17 mouse cellular contexts compared by ENCODE assay signal in the genomic region with DNA sequence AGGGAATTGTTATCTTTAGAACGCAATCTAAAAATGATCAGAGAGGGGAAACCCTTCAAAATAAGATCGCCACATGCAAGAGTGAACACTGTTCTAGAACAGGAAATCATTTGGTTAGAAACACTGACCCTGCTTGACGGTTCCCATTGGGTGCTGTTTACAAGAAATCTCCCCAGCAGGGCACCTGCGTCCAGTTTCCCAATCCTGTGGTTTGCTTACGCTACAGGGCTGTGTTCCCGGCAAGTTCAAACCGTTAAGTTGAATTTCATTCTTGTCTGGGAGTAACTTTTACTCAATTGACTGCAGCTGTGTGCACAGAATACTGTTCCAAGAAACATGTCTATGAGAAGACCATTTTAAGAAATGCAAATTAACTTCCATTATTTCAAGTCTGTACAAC. TPM values are rescaled to one million over a fixed set of nuclear protein-coding genes. Genes with fewer than 3 reads are reported as not detected.
DNase-seq lines count a peak whose midpoint lies in the region; ATAC-seq lines count a peak whose summit lies in the region.
"Had no signal": no experiment of that assay in that cellular context is flagged by ENCODE, and none has a peak within 500 bp of the region (broad histone marks: within the 10 kb centered on the region; RNA-seq: fewer than 3 reads in every experiment).

No protein-coding gene starts in this region.

- no peak for ATAC-seq in heart, embryonic 11.5 days (replicated peaks; ENCODE audit: insufficient number of reproducible peaks, low FRiP score, low TSS enrichment)
- no peak for ATAC-seq in lung, embryonic 16.5 days (ENCODE audit: low read depth)
- no peak for ATAC-seq in frontal cortex, adult (ENCODE audit: low TSS enrichment)
- no peak for ATAC-seq in hindbrain, embryonic 12.5 days (ENCODE audit: low FRiP score)
- ATAC-seq: forebrain, embryonic 14.5 days; hindbrain, postnatal 0 days had no signal

- H3K4me1 ChIP-seq in heart, embryonic 11.5 days (ENCODE audit: control insufficient read depth, insufficient read depth, low read length) = peaks cover 29% of the 10 kb centered on the region
- peaks cover 37% of the 10 kb centered on the region for H3K4me1 ChIP-seq in lung, embryonic 16.5 days (replicated peaks; ENCODE audit: control insufficient read depth, insufficient read depth, low read length)
- H3K4me1 ChIP-seq in hindbrain, embryonic 12.5 days = 0 out of 2 replicates have a peak, but pooled peaks cover 3% of the 10 kb centered on the region

- no peak overlapping the region for H3K27ac ChIP-seq in heart, embryonic 11.5 days (ENCODE audit: low read depth, low read length)
- H3K27ac ChIP-seq in lung, embryonic 16.5 days (ENCODE audit: low read length) = 0 out of 2 replicates have a peak overlapping the region, but pooled peaks have one; percentile 32
- no peak overlapping the region for H3K27ac ChIP-seq in hindbrain, embryonic 12.5 days
- H3K27ac ChIP-seq: hindbrain, postnatal 0 days; neural tube, embryonic 13.5 days had no signal

- no peak overlapping the region for H3K4me3 ChIP-seq in heart, embryonic 11.5 days (ENCODE audit: low read depth, low read length)
- no peak overlapping the region for H3K4me3 ChIP-seq in lung, embryonic 16.5 days (ENCODE audit: low read length)
- H3K4me3 ChIP-seq in hindbrain, embryonic 12.5 days = no peak overlapping the region
- H3K4me3 ChIP-seq: heart, embryonic 12.5 days; neural tube, embryonic 13.5 days had no signal

- DNase-seq in heart, adult 11 months = peak; percentile 95
- DNase-seq in spleen, postnatal 36 days (ENCODE audit: low spot score in 2 of 2) = peak; percentile 10 to 38
- DNase-seq in spleen, postnatal 10 days (ENCODE audit: low spot score in 2 of 2) = no peak
- no peak for DNase-seq in frontal cortex, postnatal 14 days (ENCODE audit: low spot score in 2 of 2)
- DNase-seq: adrenal gland, postnatal 25 days; cerebellum, adult 11-12 months; embryo, embryonic 11 days; kidney, postnatal 36 days; right cerebral cortex, postnatal 14 days had no signal

- no peaks in the 10 kb centered on the region for H3K27me3 ChIP-seq in heart, embryonic 11.5 days (ENCODE audit: control insufficient read depth, insufficient read depth, low read length)
- H3K27me3 ChIP-seq in lung, embryonic 16.5 days (ENCODE audit: control insufficient read depth, insufficient read depth, low read depth, low read length) = no peaks in the 10 kb centered on the region
- no peaks in the 10 kb centered on the region for H3K27me3 ChIP-seq in hindbrain, embryonic 12.5 days
- H3K27me3 ChIP-seq: heart, embryonic 12.5 days; neural tube, embryonic 13.5 days had no signal

- H3K9ac ChIP-seq in heart, embryonic 11.5 days (ENCODE audit: low read depth, low read length) = no peak overlapping the region
- H3K9ac ChIP-seq in lung, embryonic 16.5 days (ENCODE audit: low read length) = no peak overlapping the region
- H3K9ac ChIP-seq in hindbrain, embryonic 12.5 days = no peak overlapping the region
- H3K9ac ChIP-seq: heart, embryonic 12.5 days; neural tube, embryonic 13.5 days had no signal

- no peaks in the 10 kb centered on the region for H3K9me3 ChIP-seq in heart, embryonic 11.5 days (replicated peaks; ENCODE audit: control insufficient read depth, low read length)
- H3K9me3 ChIP-seq in lung, embryonic 16.5 days (ENCODE audit: control insufficient read depth, low read length) = no peaks in the 10 kb centered on the region
- H3K9me3 ChIP-seq in hindbrain, embryonic 12.5 days (replicated peaks) = no peaks in the 10 kb centered on the region
- H3K9me3 ChIP-seq: heart, embryonic 12.5 days; neural tube, embryonic 13.5 days had no signal

- no peak overlapping the region for H3K4me2 ChIP-seq in heart, embryonic 11.5 days
- no peak overlapping the region for H3K4me2 ChIP-seq in lung, embryonic 16.5 days (ENCODE audit: low read depth, low read length)
- H3K4me2 ChIP-seq in hindbrain, embryonic 12.5 days (replicated peaks) = no peak overlapping the region
- H3K4me2 ChIP-seq: heart, embryonic 12.5 days; neural tube, embryonic 13.5 days had no signal

- H3K36me3 ChIP-seq in heart, embryonic 11.5 days (ENCODE audit: control insufficient read depth, insufficient read depth, low read length) = no peaks in the 10 kb centered on the region
- no peaks in the 10 kb centered on the region for H3K36me3 ChIP-seq in lung, embryonic 16.5 days (ENCODE audit: control insufficient read depth, insufficient read depth, low read length)
- H3K36me3 ChIP-seq in hindbrain, embryonic 12.5 days = no peaks in the 10 kb centered on the region
- H3K36me3 ChIP-seq: heart, embryonic 12.5 days; neural tube, embryonic 13.5 days had no signal

- WGBS in heart, embryonic 11.5 days (ENCODE audit: insufficient replicate concordance) = 76% methylated on average over 7 of the region's 7 CpGs
- 57% methylated on average over 7 of the region's 7 CpGs for WGBS in lung, embryonic 16.5 days
- 77% methylated on average over 7 of the region's 7 CpGs for WGBS in hindbrain, embryonic 12.5 days

RNA-seq across cellular contexts. Expression of a gene that starts 59.5 kb away (rescaled TPM):
- 101 and 121 TPM in 2 replicates for polyA plus RNA-seq in heart, embryonic 11.5 days (2014; fragmentation: Nextera tagmentation; extraction: Ambion mirVana)
- polyA plus RNA-seq in lung, embryonic 16.5 days (2015; fragmentation: Nextera tagmentation; extraction: Ambion mirVana) = 129 and 130 TPM in 2 replicates
- 74.1 and 77.4 TPM in 2 replicates for polyA plus RNA-seq in hindbrain, embryonic 12.5 days (2016; fragmentation: Nextera tagmentation; extraction: Ambion mirVana)

Comparison
In these comparisons a context has a peak if more than half of its experiments do, and no peak if none do; other contexts are left out.
1. DNase-seq: peak in heart, adult 11 months (single experiment) and spleen, postnatal 36 days (2 of 2); none in spleen, postnatal 10 days (0 of 2) and frontal cortex, postnatal 14 days (0 of 2).